Mouse (Mus musculus) layer of hippocampus, adult 18-20 months (tissue): ENCODE measurements around the gene Surf6. TPM values are rescaled to one million over a fixed set of nuclear protein-coding genes. Genes with fewer than 3 reads are reported as not detected.

Source experiments
- DNase-seq, 2 experiments: peaks; one replicate each; pipeline ENCODE4 v3.0.0; 2022; ENCODE audit warnings: low spot score in 2 of 2
- long read RNA-seq: library from polyadenylated mRNA; stranded (forward); transcript quantifications from one replicate; pipeline ENCODE4 v2.0.0, GENCODE M21; 2021
- total RNA-seq, 2 experiments: library from RNA; stranded (reverse); gene quantifications; 2 replicates each; pipeline ENCODE4 v1.2.3; 2021

The Surf6 gene
- 10 to 100 TPM; 26.4 to 29.0 TPM for total RNA-seq
- long read RNA-seq, transcript Surf6-201 (5 exons, 2,971 nt) = major isoform, 11 of 16 reads
- long read RNA-seq, partial matches to known transcripts = 1 of 16 reads
- long read RNA-seq, other reads (novel, unspliced or antisense) = 3 of 16 reads

GRCm38 (mm10) chr2:26902467-26903220 is at the start of gene Surf6:
Gene Surf6, minus strand, starts transcription at chr2:26902879.
- DNase-seq = peak; percentile 96 to 99

- no peak for DNase-seq
These were observed 49.5 kb upstream of the Surf6 start for GRCm38 (mm10) chr2:26952193-26952592.

GRCm38 (mm10) chr2:26951346-26951905 is 48.7 kb upstream of the Surf6 start:
- DNase-seq = no peak

DNA sequence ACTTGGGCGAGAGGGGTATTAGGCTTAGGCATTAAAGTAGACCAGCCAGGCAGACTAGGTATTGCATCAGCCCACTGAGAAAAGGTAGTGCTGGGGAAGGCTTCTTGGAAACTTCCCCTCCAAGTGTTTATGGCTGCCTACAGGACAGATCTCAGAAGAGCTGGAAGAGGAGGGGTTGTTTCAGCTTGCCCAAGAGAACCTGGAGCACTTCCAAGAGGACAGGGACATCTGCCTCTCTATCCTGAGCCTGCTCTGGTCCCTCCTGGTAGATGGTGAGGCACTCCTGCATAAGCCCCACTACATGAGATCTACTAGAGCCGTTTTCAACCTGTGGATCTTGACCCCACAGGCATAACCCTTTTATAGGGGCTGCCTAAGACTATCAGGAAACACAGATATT is 47.7 kb upstream of the Surf6 start:
- DNase-seq = no peak

DNA sequence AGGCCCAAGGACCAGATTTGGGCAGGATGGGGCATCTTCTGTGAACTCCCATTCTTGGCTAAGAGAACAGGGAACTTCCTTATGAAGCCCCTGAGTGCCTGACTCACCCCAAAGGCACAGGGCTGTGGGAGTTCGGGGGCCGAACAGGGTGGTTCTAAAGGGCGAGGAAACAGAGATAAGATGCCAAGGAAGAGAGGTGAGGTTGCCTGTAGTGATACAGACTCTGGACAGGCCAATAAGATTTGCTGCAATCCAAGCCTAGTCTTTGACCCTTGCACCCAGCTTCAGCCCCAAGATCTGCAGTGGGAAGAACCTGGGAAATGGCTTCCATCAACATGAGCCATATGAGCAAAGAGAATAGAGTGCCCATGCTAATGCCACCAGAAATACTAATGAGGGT is 40.6 kb upstream of the Surf6 start:
- no peak for DNase-seq

- no peak for DNase-seq
These were observed 38.9 kb upstream of the Surf6 start for GRCm38 (mm10) chr2:26941539-26941938.

GRCm38 (mm10) chr2:26936425-26936824 is 33.7 kb upstream of the Surf6 start:
- DNase-seq = no peak

- DNase-seq = no peak
These were observed 32.6 kb upstream of the Surf6 start for GRCm38 (mm10) chr2:26935286-26935685.

DNA sequence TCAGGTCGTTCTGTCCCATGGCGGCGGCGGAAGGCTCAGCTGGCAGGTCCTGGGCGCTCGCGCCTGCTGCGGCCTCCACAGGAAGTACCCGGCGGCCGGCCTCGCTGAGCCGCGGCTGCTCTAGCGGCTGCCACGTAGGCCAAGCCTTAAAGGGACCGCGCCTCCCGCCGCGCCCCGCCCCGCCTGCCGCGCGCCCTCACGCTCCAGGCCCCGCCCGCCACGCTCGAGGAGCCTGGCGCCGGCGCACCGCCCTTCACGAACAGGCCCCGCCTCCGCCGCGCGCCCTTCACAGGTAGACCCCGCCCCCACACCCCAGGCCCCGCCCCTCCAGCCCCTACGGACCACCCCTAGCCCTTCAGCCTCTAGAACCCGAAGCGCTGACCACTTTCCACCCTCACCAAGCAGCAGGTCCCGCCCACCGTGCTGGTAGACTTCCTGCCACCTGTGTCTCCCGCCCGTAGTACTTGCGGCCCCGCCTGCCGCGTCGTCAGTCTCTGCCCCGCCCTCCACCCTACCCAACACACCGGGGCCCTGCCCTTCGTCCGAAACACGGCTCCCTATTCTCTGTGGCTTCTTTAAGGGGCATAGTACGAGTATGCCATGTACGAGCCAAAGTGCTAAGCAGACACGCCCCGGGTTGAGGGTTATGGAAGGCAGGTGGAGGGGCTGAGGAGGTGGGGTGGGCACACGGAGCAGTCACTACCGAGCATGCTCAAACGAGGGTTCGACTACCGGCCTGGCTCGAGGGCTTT is 30.8 kb upstream of the Surf6 start, which contains the start of the genes Surf4 and Stkld1:
Gene Surf4, minus strand, starts transcription at position 625 of the 752 bp plus-strand sequence.
Gene Stkld1, plus strand, starts transcription at position 744 of the 752 bp plus-strand sequence.
- DNase-seq = peak; percentile 87 to 94

GRCm38 (mm10) chr2:26932473-26933303 is 30.0 kb upstream of the Surf6 start:
- no peak for DNase-seq

DNA sequence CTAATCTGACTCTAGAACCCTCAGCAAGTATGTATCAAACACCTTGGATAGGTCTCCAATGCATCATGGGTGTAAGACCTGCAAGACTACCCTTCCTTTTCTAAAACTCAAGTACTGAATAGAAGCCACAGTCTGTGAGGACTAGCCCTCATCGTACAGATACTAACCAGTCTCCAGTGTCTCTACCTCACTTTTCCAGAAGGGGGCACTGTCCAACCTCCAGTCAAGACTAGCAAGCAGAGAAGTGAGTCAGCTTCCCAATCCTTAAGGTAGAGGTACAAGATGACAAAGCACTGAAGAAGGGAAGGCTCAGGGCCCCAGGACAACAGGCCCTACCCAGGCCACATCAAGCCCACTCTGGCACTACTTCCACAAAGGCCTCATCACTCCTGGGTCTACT is 27.7 kb upstream of the Surf6 start:
- peak; percentile 35 to 81 for DNase-seq

DNA sequence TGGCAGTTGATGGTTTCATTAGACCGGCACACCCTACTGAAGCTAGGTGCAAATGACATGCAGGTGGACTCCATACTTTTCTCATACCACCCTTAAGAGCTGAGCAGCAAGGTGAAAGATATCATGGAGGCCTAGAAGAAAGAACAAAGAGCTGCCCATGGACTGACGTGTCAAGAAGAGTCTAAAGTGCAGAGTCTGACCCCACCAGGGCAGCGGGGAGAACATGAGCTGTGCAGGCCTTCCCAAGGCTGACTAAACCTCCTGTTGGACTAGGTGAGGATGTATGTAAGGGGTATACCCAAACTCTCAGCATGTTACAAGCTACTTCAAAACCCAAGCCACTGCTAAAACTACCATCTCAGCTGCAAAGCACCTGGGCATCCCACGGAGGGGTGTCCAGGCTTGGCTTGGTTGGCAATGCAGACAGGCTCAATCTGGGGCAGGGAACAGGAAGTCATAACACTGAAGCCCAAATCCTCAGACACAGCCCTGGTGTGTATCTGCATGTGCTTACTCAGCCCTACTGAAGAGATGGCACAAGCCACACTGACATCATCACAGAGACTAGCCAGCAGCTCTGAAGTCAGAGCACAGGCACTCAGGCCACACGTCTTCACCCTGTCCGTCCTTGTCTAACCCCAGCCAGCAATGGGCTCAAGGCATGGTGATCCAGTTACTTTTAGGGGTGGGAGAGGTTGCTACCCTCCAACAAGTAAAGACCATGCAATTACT is 25.2 kb upstream of the Surf6 start:
- DNase-seq = no peak

- DNase-seq = no peak
These were observed 19.1 kb upstream of the Surf6 start for GRCm38 (mm10) chr2:26921784-26922183.

DNA sequence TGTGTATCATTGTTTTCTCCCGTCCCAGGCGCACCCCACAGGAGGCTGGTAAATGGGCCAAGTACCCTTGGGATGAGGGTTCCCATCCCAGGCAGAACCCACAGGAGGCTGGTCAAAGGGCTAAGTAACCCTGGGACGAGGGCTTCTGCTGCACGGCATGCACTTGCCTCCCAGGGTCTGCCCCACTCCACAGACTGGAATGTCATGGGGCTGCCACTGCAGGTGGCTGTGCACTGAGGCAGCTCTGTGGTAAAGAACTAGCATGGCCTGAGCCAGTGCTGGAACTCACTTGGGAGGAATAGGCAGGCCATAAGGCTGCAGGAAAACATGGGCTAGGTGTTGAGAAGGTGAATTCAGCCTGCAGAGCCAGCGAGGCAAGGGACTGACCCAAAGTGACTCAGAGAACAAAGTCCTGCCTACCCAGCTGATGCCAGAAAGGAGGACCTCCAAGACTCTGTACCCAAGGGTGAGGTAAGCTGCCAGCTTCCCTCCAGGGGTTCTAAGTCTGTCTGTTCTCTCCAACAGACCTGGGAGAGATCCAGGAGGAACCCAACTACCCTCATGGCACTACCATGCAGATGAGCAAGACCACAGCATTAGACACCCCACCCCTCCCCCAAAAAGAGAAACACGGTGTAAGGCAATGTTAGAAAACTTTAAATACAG is 17.6 kb upstream of the Surf6 start:
- DNase-seq = no peak

- DNase-seq = no peak
These were observed 17.0 kb upstream of the Surf6 start for GRCm38 (mm10) chr2:26919684-26920083.

GRCm38 (mm10) chr2:26916738-26917137 is 14.1 kb upstream of the Surf6 start:
- no peak for DNase-seq

- peak; percentile 86 to 89 for DNase-seq
These were observed 13.4 kb upstream of the Surf6 start, which contains the start of the genes Surf2 and Surf1 for GRCm38 (mm10) chr2:26915927-26916728. Gene Surf2, plus strand, starts transcription at chr2:26916367. Gene Surf1, minus strand, starts transcription at chr2:26916530.

DNA sequence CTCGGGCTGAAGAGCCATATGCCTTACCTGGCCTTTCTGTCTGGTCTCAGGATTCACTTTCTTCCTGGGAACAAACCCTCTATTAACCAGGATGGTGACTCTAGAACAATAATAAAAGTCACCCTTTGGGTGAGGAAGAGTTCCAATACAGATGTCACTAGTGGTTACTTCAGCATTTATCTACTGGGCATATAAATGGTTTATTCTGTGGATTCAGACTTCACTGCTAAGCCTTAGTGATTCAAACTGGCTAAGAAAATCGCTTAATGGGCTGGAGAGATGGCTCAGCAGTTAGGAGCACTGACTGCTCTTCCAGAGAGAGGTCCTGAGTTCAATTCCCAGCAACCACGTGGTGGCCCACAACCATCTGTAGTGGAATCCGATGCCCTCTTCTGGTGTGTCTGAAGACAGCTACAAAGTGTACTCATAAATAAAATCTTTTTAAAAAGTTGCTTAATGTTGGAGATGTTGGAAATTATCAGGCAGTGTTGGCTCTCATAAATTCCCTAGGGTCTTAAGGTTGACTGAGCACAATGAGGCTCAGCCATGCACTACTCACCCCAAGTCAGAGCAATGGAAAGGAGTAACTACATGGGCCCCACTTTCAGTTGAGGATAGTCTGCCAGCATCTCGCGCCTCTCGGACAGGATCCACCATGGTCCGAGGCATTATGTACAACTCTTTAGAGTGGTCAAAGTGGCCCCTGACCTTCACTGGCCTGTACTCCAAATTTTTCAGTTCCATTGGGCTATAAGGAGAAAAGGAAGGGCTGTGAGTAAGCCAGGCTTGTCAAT is 11.7 kb upstream of the Surf6 start:
- DNase-seq = no peak
